Mouse (Mus musculus): Measurements from ENCODE around the gene Rab6b. TPM values are rescaled to one million over a fixed set of nuclear protein-coding genes. Genes with fewer than 3 reads are reported as not detected.

Rab6b gene
- total and polyA plus RNA-seq, 3 experiments: 0.16 TPM; not detected in 2

GRCm38 (mm10) chr9:103143881-103144280 lies 32.3 kb downstream of the Rab6b start:
- DNase-seq (ENCODE audit: low spot score) (no peak), ATAC-seq (ENCODE audit: extremely low read depth, insufficient number of reproducible peaks, low FRiP score, poor library complexity, severe bottlenecking) (no peak)
- no peak for TF ChIP-seq TAL1 (conservative IDR thresholded peaks at IDR 0.05; ENCODE audit: low read depth, low read length)
- TF ChIP-seq POLR2AphosphoS5 (IDR thresholded peaks at IDR 0.05; ENCODE audit: insufficient replicate concordance, low read depth, low read length): no peak
- no peak for TF ChIP-seq CTCF (IDR thresholded peaks at IDR 0.05; ENCODE audit: low read depth, low read length)
- no peak for TF ChIP-seq GATA2 (IDR thresholded peaks at IDR 0.05; ENCODE audit: borderline replicate concordance, low read depth, low read length)
- no peak for TF ChIP-seq GATA1 (IDR thresholded peaks at IDR 0.05; ENCODE audit: borderline replicate concordance, low read length)
- no peaks in the 10 kb centered on the region for H3K36me3 ChIP-seq (replicated peaks)
- peaks cover 33% of the 10 kb centered on the region; the same call in 1 of the 2 replicates for H3K27me3 ChIP-seq (ENCODE audit: insufficient read depth, low read length)
- H3K4me3 ChIP-seq (ENCODE audit: low read depth, low read length): no peak overlapping the region
- no peaks in the 10 kb centered on the region for H3K4me1 ChIP-seq (ENCODE audit: insufficient read depth, low read depth, low read length)
- H3K9me3 ChIP-seq (replicated peaks): no peaks in the 10 kb centered on the region

GRCm38 (mm10) chr9:103145351-103145750 lies 33.8 kb downstream of the Rab6b start:
- no peaks in the 10 kb centered on the region for H3K9me3 ChIP-seq (replicated peaks)
- H3K4me3 ChIP-seq (ENCODE audit: low read depth, low read length): no peak overlapping the region
- H3K36me3 ChIP-seq (replicated peaks): no peaks in the 10 kb centered on the region
- no peak for ATAC-seq (ENCODE audit: extremely low read depth, insufficient number of reproducible peaks, low FRiP score, poor library complexity, severe bottlenecking)
- no peak for DNase-seq (ENCODE audit: low spot score)
- no peak for TF ChIP-seq GATA1 (IDR thresholded peaks at IDR 0.05; ENCODE audit: borderline replicate concordance, low read length)
- TF ChIP-seq TAL1 (conservative IDR thresholded peaks at IDR 0.05; ENCODE audit: low read depth, low read length): no peak
- no peak for TF ChIP-seq CTCF (IDR thresholded peaks at IDR 0.05; ENCODE audit: low read depth, low read length)
- no peak for TF ChIP-seq POLR2AphosphoS5 (IDR thresholded peaks at IDR 0.05; ENCODE audit: insufficient replicate concordance, low read depth, low read length)
- no peak for TF ChIP-seq GATA2 (IDR thresholded peaks at IDR 0.05; ENCODE audit: borderline replicate concordance, low read depth, low read length)
- no peaks in the 10 kb centered on the region for H3K4me1 ChIP-seq (ENCODE audit: insufficient read depth, low read depth, low read length)
- peaks cover 21% of the 10 kb centered on the region; the same call in 1 of the 2 replicates for H3K27me3 ChIP-seq (ENCODE audit: insufficient read depth, low read length)

- H3K27me3 ChIP-seq (ENCODE audit: insufficient read depth, low read length): peaks cover 19% of the 10 kb centered on the region; the same call in 1 of the 2 replicates
- no peaks in the 10 kb centered on the region for H3K4me1 ChIP-seq (ENCODE audit: insufficient read depth, low read depth, low read length)
- no peak for TF ChIP-seq TAL1 (conservative IDR thresholded peaks at IDR 0.05; ENCODE audit: low read depth, low read length)
- TF ChIP-seq POLR2AphosphoS5 (IDR thresholded peaks at IDR 0.05; ENCODE audit: insufficient replicate concordance, low read depth, low read length): no peak
- TF ChIP-seq CTCF (IDR thresholded peaks at IDR 0.05; ENCODE audit: low read depth, low read length): no peak
- no peak for TF ChIP-seq GATA1 (IDR thresholded peaks at IDR 0.05; ENCODE audit: borderline replicate concordance, low read length)
- no peak for TF ChIP-seq GATA2 (IDR thresholded peaks at IDR 0.05; ENCODE audit: borderline replicate concordance, low read depth, low read length)
- no peak overlapping the region for H3K4me3 ChIP-seq (ENCODE audit: low read depth, low read length)
- no peaks in the 10 kb centered on the region for H3K9me3 ChIP-seq (replicated peaks)
- no peaks in the 10 kb centered on the region for H3K36me3 ChIP-seq (replicated peaks)
- DNase-seq (ENCODE audit: low spot score) (no peak), ATAC-seq (ENCODE audit: extremely low read depth, insufficient number of reproducible peaks, low FRiP score, poor library complexity, severe bottlenecking) (no peak)
These were observed 34.7 kb downstream of the Rab6b start for GRCm38 (mm10) chr9:103146257-103146656.

DNA sequence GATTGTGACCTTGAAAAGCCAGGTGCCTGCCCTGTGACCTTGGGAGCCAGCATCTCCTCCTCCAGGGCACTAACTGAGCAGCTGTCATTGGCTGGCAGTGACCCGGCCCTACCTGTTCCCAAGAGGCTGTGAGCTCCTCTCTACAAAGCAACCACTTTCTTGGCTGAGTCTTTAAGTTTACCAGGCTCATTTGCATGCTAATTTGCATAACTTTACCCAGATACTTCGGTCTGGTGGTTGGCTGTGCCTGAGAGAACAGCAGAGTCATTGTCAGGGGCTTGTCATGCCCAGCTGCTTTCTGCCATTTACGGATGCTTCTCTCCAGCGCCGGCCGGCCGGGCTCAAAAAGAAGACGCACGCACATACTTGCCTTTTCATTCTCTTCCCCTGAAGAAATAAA lies 35.1 kb downstream of the Rab6b start:
- Histone ChIP-seq H3K9me3 (replicated peaks) (no peaks in the 10 kb centered on the region), H3K36me3 (replicated peaks) (no peaks in the 10 kb centered on the region), H3K27me3 (ENCODE audit: insufficient read depth, low read length) (peaks cover 14% of the 10 kb centered on the region; the same call in 1 of the 2 replicates), H3K4me1 (ENCODE audit: insufficient read depth, low read depth, low read length) (no peaks in the 10 kb centered on the region), H3K4me3 (ENCODE audit: low read depth, low read length) (no peak overlapping the region)
- ATAC-seq (ENCODE audit: extremely low read depth, insufficient number of reproducible peaks, low FRiP score, poor library complexity, severe bottlenecking) (no peak), DNase-seq (ENCODE audit: low spot score) (no peak)
- no peak for TF ChIP-seq POLR2AphosphoS5 (IDR thresholded peaks at IDR 0.05; ENCODE audit: insufficient replicate concordance, low read depth, low read length)
- TF ChIP-seq CTCF (IDR thresholded peaks at IDR 0.05; ENCODE audit: low read depth, low read length): no peak
- TF ChIP-seq TAL1 (conservative IDR thresholded peaks at IDR 0.05; ENCODE audit: low read depth, low read length): no peak
- TF ChIP-seq GATA1 (IDR thresholded peaks at IDR 0.05; ENCODE audit: borderline replicate concordance, low read length): no peak
- TF ChIP-seq GATA2 (IDR thresholded peaks at IDR 0.05; ENCODE audit: borderline replicate concordance, low read depth, low read length): no peak

DNA sequence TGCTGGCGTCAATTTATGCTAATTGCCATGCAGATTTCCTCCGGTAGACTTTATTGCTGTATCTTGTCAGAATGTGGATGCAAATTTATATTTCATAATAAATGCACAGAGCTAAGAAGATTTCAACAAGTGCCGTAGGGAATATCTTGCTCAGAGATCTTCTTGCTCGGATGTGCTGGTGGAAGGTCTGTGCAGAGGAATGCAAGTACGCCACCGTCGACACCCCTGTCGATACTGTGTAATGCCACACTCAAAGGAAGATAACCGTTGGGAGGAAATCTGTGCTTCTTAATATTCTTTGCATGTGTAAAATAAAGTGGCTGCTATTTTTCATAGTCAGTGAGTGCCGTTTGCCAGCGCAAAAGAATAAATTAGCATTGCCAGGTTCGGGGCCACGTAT lies 35.5 kb downstream of the Rab6b start:
- no peak for TF ChIP-seq CTCF (IDR thresholded peaks at IDR 0.05; ENCODE audit: low read depth, low read length)
- no peak for TF ChIP-seq TAL1 (conservative IDR thresholded peaks at IDR 0.05; ENCODE audit: low read depth, low read length)
- no peaks in the 10 kb centered on the region for H3K4me1 ChIP-seq (ENCODE audit: insufficient read depth, low read depth, low read length)
- DNase-seq (ENCODE audit: low spot score) (no peak), ATAC-seq (ENCODE audit: extremely low read depth, insufficient number of reproducible peaks, low FRiP score, poor library complexity, severe bottlenecking) (no peak)
- H3K27me3 ChIP-seq (ENCODE audit: insufficient read depth, low read length): peaks cover 14% of the 10 kb centered on the region; the same call in 1 of the 2 replicates
- H3K4me3 ChIP-seq (ENCODE audit: low read depth, low read length): no peak overlapping the region
- H3K9me3 ChIP-seq (replicated peaks): no peaks in the 10 kb centered on the region
- H3K36me3 ChIP-seq (replicated peaks): no peaks in the 10 kb centered on the region

GRCm38 (mm10) chr9:103149074-103149799 lies 37.6 kb downstream of the Rab6b start:
- Histone ChIP-seq H3K36me3 (replicated peaks) (no peaks in the 10 kb centered on the region), H3K9me3 (replicated peaks) (no peaks in the 10 kb centered on the region), H3K4me1 (ENCODE audit: insufficient read depth, low read depth, low read length) (peaks cover 4% of the 10 kb centered on the region; the same call in 1 of the 2 replicates), H3K4me3 (ENCODE audit: low read depth, low read length) (no peak overlapping the region), H3K27me3 (ENCODE audit: insufficient read depth, low read length) (peaks cover 18% of the 10 kb centered on the region)
- no peak for ATAC-seq (ENCODE audit: extremely low read depth, insufficient number of reproducible peaks, low FRiP score, poor library complexity, severe bottlenecking)
- no peak for DNase-seq (ENCODE audit: low spot score)
- no peak for TF ChIP-seq GATA1 (IDR thresholded peaks at IDR 0.05; ENCODE audit: borderline replicate concordance, low read length)
- no peak for TF ChIP-seq TAL1 (conservative IDR thresholded peaks at IDR 0.05; ENCODE audit: low read depth, low read length)
- TF ChIP-seq POLR2AphosphoS5 (IDR thresholded peaks at IDR 0.05; ENCODE audit: insufficient replicate concordance, low read depth, low read length): no peak
- TF ChIP-seq CTCF (IDR thresholded peaks at IDR 0.05; ENCODE audit: low read depth, low read length): no peak
- no peak for TF ChIP-seq GATA2 (IDR thresholded peaks at IDR 0.05; ENCODE audit: borderline replicate concordance, low read depth, low read length)
